28 mouse cellular contexts compared by ENCODE assay signal in genomic region chr19:34650276-34650675, GRCm38 (mm10). TPM values are rescaled to one million over a fixed set of nuclear protein-coding genes. Genes with fewer than 3 reads are reported as not detected.
DNase-seq lines count a peak whose midpoint lies in the region; ATAC-seq lines count a peak whose summit lies in the region.
"Had no signal": no experiment of that assay in that cellular context is flagged by ENCODE, and none has a peak within 500 bp of the region (broad histone marks: within the 10 kb centered on the region; RNA-seq: fewer than 3 reads in every experiment).

No protein-coding gene starts in this region.

- peak; percentile 14 for DNase-seq in 416B (ENCODE audit: low read depth)
- peak; percentile 52 for DNase-seq in induced T-regulatory cell, adult 2 months (ENCODE audit: low read depth)
- DNase-seq in MN1 (ENCODE audit: low spot score), result no peak
- DNase-seq in kidney, adult 11 months, result no peak
- no peak for DNase-seq in gastrocnemius, postnatal 25 days
- DNase-seq: adrenal gland, adult 8-10 months; adrenal gland, postnatal 25 days; cerebellum, adult 11-12 months; cerebellum, adult 8-10 months; cerebellum, postnatal 10 days; cerebellum, postnatal 36 days; gastrocnemius, adult 2 months; gastrocnemius, postnatal 14 days; heart, adult 2 months; heart, postnatal 14 days had no signal

- peak; percentile 76 for ATAC-seq in CD4-positive, CD25-positive, alpha-beta regulatory T cell, adult 4 months
- peak; percentile 36; the same call in 1 of the 2 replicates for ATAC-seq in megakaryocyte-erythroid progenitor cell, adult 5-6 weeks (replicated peaks; ENCODE audit: low FRiP score, low TSS enrichment, poor library complexity, severe bottlenecking)
- ATAC-seq: forebrain, embryonic 13.5 days; forebrain, embryonic 16.5 days; intestine, embryonic 16.5 days had no signal

RNA-seq across cellular contexts. Expression of gene Ifit1, which starts 9.6 kb away (rescaled TPM):
- 10 to 100 TPM; 60.3 to 70.1 TPM for polyA plus RNA-seq in CD4-positive, CD25-positive, alpha-beta regulatory T cell, adult 4 months (2017; shearing (Covaris generic))
- total RNA-seq in megakaryocyte-erythroid progenitor cell, adult 5-6 weeks (2014; fragmentation: Nextera tagmentation), result 0.69 TPM in 1 of 2 replicates, not detected in the other
- 1.8 and 2.9 TPM in 2 replicates for total RNA-seq in megakaryocyte-erythroid progenitor cell, adult 5-6 weeks (2017)
- under 1 TPM; 0.43 to 0.54 TPM for total RNA-seq in gastrocnemius, postnatal 25 days (2021)
- polyA plus RNA-seq: forebrain, embryonic 10.5 days; G1E had no signal

RNA-seq across cellular contexts. Expression of gene Ifit1bl2, which starts 9.7 kb away (rescaled TPM):
- polyA plus RNA-seq in CD4-positive, CD25-positive, alpha-beta regulatory T cell, adult 4 months (2017; shearing (Covaris generic)), result 1 to 10 TPM; 1.8 to 2.1 TPM
- not detected in 2 replicates for total RNA-seq in megakaryocyte-erythroid progenitor cell, adult 5-6 weeks (2014; fragmentation: Nextera tagmentation)
- total RNA-seq in megakaryocyte-erythroid progenitor cell, adult 5-6 weeks (2017), result not detected in 2 replicates
- total RNA-seq in gastrocnemius, postnatal 25 days (2021), result not detected
- polyA plus RNA-seq: C2C12; forebrain, embryonic 10.5 days; G1E had no signal

RNA-seq across cellular contexts. Expression of gene Ifit3b, which starts 42.5 kb away (rescaled TPM):
- 10 to 100 TPM in 1 of 2 experiments, 1 to 10 TPM in 1; 9.3 to 14.8 TPM for polyA plus RNA-seq in CD4-positive, CD25-positive, alpha-beta regulatory T cell, adult 4 months (2017; shearing (Covaris generic))
- total RNA-seq in megakaryocyte-erythroid progenitor cell, adult 5-6 weeks (2014; fragmentation: Nextera tagmentation), result not detected in 2 replicates
- not detected in 2 replicates for total RNA-seq in megakaryocyte-erythroid progenitor cell, adult 5-6 weeks (2017)
- under 1 TPM; 0.23 to 0.70 TPM for total RNA-seq in gastrocnemius, postnatal 25 days (2021)
- total RNA-seq: CH12.LX, G1E had no signal
- polyA plus RNA-seq: C2C12; embryonic facial prominence, embryonic 11.5 days; embryonic facial prominence, embryonic 14.5 days; forebrain, embryonic 10.5 days; forebrain, embryonic 13.5 days; G1E; heart, embryonic 10.5 days; hindbrain, embryonic 12.5 days had no signal

RNA-seq across cellular contexts. Expression of gene Ifit1bl1, which starts 48.5 kb away (rescaled TPM):
- 100 to 1,000 TPM; 116 to 127 TPM for polyA plus RNA-seq in CD4-positive, CD25-positive, alpha-beta regulatory T cell, adult 4 months (2017; shearing (Covaris generic))
- total RNA-seq in megakaryocyte-erythroid progenitor cell, adult 5-6 weeks (2014; fragmentation: Nextera tagmentation), result not detected in 2 replicates
- total RNA-seq in megakaryocyte-erythroid progenitor cell, adult 5-6 weeks (2017), result 0.46 TPM in 1 of 2 replicates, not detected in the other
- not detected for total RNA-seq in gastrocnemius, postnatal 25 days (2021)
- total RNA-seq: gastrocnemius, adult 2 months had no signal
- polyA plus RNA-seq: C2C12; embryonic facial prominence, embryonic 11.5 days; G1E had no signal

Comparison
In these comparisons a context has a peak if more than half of its experiments do, and no peak if none do; other contexts are left out.
1. DNase-seq: peak in 416B (single experiment) and induced T-regulatory cell, adult 2 months (single experiment); none in MN1 (single experiment), kidney, adult 11 months (single experiment) and gastrocnemius, postnatal 25 days (single experiment).